Mouse (Mus musculus): ENCODE measurements around the gene Gpam.

DNA sequence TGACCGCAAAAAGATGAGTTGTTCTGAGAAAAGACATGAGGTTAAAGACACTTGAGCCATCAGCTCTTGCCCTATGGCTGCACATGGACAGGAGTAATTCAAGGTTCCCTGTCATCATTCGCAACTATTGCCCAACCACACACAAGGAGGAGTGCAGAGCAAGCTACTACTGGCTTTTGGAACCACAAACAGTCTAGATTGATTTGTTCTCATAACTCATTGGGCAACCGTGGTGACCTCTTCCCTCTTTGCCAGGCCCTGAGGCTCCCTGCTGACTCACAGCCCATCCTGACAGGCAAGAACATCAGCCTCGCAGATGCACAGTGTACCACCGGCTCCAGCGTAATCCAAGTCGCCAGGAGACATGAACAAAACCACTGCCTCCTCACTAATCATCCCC is 12.3 kb upstream of the Gpam start:
- TF ChIP-seq CTCF (conservative IDR thresholded peaks at IDR 0.05; ENCODE audit: low read length) (no peak), POU5F1 (IDR thresholded peaks at IDR 0.05; ENCODE audit: borderline replicate concordance, low read length) (no peak)

Measured in E14TG2a.4 (cell line).